Mouse (Mus musculus): Measurements from ENCODE around the gene Dock9.

Dock9 gene

DNA sequence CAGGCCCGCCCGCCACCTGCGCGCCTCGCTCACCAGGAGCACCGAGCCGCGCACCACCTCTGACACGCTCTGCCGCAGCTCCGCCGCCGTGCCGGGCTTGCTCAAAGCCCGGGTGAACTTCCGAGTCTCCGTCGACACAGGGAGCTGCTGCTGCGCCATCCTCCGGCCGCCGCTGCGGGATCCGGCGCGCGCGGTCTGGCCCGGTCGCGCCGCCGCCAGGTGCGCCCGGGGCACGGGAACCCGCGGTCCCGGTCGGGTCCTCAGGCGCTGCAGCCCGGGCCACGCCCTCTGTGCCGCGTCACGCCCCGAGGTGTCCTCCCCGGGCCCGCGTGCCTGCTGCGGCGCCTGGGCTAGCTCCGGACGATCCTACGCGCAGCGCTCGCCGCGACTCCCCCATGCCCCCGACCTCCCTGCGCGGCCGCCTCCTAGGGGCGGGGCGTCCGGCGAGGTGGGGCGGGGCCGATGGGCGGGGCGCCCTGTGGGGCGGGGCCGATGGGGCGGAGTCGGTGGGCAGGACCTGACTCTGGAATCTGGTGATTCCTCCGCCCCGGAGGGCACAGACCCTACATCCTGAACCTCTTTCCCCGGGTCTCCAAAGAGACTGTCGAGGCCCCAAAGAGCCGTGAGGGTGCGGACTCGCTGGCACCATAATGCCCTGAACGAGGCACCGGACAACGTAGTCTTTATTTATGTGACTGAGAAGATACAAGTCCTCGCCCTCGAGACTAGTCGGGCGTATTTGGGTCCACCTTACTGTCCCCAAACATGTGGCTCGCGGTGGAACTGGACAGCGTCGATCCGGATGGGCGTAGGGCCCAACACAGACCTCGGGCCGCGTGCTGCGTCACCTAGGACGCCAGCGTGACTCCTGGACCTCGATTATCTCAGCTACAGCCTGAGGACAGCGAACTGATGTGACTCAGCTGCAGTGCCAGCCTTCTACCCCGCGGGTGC lies at the start of gene Dock9:
TSS of gene Dock9 (minus strand) at position 381 of the 954 bp plus-strand sequence.
- peak; percentile 21 to 51 for DNase-seq (ENCODE audit: low read depth in 1 of 2, low spot score in 2 of 2)

DNA sequence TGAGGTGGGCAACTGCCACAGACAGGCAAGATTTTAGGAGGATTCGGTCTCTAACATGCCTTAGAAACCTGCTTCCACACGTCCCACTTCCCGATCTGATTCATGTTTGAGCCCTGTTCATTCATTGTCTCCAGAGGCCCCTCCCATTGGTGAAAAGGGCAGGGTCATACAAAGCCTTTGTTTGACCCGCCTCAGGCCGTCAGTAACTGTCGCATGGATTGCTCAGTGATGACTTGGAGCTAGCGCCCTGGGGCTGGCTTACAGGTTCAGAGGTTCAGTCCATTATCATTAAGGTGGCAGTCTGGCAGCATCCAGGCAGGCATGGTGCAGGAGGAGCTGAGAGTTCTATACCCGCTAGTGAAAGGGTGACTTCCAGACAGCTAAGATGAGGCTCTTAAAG lies 46.8 kb upstream of the Dock9 start:
- DNase-seq (ENCODE audit: low read depth in 1 of 2, low spot score in 2 of 2): no peak

DNA sequence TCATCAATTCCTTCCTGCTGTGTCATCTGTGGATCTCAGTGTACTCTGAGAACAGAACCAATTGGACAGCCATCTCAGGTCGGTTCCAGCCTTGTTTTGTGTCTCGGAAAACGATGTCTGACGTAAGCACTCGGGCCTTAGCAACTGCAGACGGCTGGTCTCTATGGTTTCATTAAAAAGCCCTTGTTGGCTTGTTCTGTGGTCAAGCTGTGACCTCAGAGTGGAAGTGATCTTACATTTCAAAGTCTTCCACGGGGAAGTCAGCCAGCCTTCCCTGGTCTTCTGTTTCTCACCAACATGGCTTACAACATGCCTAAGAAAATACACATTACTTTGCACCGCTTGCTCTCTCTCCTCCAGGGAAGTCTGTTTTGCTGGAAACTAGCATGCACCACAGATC lies 42.6 kb upstream of the Dock9 start:
- DNase-seq (ENCODE audit: low read depth in 1 of 2, low spot score in 2 of 2): no peak

DNA sequence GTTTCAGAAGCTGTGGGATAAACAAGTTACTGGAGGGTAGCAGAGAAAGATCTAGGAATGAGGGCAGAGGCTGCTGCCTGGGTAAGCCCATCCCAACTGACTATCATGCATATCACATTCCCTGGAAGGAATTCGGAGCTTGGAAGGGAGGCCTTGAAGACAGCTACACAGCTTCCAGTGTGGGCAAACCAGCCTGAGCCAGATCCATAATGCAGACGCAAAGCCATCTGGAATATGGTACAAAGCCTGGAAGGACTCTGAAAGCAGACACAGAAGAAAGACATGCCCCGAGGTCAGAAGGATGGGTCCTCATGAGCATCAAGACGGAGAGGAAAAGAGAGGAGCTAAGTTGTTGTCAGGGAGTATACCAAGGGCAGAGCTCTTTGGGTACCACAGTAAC lies 40.5 kb upstream of the Dock9 start:
- no peak for DNase-seq (ENCODE audit: low read depth in 1 of 2, low spot score in 2 of 2)

- DNase-seq (ENCODE audit: low read depth in 1 of 2, low spot score in 2 of 2): no peak
Measured at GRCm38 (mm10) chr14:121833001-121833520, 35.4 kb upstream of the Dock9 start.

- no peak for DNase-seq (ENCODE audit: low read depth in 1 of 2, low spot score in 2 of 2)
Measured at GRCm38 (mm10) chr14:121829816-121830442, 32.3 kb upstream of the Dock9 start.

GRCm38 (mm10) chr14:121827091-121827490 lies 29.5 kb upstream of the Dock9 start:
- no peak for DNase-seq (ENCODE audit: low read depth in 1 of 2, low spot score in 2 of 2)

GRCm38 (mm10) chr14:121825521-121826445 lies 28.1 kb upstream of the Dock9 start:
- DNase-seq (ENCODE audit: low read depth in 1 of 2, low spot score in 2 of 2): no peak

DNA sequence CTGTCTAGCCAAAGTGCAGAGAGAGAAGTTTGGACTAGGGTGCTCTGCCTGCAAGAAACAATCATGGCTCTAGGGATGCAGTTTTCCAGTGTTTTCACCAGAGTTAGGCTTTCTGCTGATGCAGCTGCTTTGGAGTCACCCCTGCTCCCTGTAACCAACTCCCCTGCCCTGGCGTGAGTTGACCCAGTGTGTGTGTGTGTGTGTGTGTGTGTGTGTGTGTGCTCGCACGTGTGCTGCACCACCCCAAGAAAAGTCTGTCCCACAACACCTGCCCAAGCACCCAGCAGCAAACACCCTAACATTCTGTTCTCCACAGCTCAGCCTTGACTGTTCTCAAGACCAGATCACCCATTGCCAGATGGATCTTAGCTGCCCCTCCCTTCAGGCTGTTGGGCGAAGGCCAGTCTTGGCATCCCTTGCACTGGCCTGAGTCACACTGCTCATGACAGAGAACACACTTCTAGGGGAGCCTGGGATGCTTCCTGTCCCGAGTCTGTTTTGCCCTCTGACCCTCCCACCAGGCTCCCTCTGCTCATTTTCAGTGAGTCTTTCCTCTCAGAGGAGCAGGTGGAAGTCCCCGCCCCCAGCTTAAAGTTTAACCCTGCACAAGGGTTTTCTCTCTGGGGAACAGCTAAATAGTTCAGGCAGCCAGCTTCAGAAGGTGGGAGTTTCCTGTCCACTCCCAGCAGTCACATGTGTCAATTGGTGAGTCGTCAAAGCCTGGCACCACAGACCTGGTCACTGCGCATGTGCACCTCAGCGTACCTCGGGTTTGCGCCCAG lies 26.9 kb upstream of the Dock9 start:
- no peak for DNase-seq (ENCODE audit: low read depth in 1 of 2, low spot score in 2 of 2)

- no peak for DNase-seq (ENCODE audit: low read depth in 1 of 2, low spot score in 2 of 2)
Measured at GRCm38 (mm10) chr14:121822997-121823396, 25.4 kb upstream of the Dock9 start.

- DNase-seq (ENCODE audit: low read depth in 1 of 2, low spot score in 2 of 2): no peak
Measured at GRCm38 (mm10) chr14:121822506-121822905, 24.9 kb upstream of the Dock9 start.

DNA sequence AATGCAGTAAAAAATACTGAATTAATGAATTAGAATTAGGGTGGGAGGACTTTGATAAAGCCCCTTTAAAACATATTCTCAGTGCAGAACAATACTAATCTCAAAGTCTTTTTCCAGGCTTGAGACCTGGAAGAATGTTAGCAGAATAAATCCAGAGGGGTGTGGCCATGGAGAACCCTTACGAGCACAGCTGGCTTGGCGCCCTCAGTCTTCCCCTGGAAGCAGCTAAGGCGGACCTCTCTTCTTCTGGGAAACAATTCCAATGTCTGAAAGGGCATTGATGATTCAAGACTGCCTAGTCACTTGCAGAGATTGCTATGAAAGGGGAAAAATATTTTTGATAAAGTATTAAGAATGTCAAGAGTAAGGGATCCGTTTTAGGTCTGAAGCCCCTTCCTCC lies 9.2 kb upstream of the Dock9 start:
- DNase-seq (ENCODE audit: low read depth in 1 of 2, low spot score in 2 of 2): no peak

DNA sequence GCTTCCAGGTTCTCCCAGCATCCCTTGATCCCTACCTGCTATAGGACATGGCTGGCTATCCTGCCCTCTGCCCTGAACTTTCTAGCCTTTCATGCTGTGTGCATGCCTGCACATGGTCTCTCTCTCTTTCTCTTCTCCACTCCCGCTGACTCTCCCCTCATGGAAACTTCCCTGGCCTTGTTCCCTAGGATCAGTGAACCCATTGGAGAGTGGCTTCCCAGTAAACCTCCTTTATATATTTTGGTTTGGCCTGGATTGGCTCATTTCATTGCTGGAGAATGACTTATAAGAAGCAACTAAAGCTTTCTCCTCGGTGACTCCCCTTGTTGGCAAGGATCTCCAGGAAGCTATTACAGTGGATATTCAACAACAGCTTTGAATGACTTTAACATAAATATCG lies 8.7 kb upstream of the Dock9 start:
- DNase-seq (ENCODE audit: low read depth in 1 of 2, low spot score in 2 of 2): no peak

DNA sequence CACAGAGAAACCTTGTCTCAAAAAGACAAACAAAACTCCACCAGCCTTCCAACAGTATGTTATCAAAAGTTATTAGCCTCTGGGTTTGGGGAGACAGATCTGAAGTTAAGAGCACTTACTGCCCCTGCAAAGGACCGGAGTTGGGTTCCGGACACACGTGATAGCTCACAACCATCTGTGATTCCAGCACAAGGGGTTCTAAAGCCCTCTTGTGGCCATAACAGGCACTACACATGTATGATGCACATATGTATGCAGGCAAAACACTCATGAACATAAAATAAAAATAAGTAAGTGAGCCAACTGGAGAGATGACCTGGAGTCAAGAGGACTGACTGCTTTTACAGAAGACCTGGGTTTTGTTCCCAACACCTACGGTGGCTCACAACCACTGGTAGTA lies 6.8 kb upstream of the Dock9 start:
- no peak for DNase-seq (ENCODE audit: low read depth in 1 of 2, low spot score in 2 of 2)

DNA sequence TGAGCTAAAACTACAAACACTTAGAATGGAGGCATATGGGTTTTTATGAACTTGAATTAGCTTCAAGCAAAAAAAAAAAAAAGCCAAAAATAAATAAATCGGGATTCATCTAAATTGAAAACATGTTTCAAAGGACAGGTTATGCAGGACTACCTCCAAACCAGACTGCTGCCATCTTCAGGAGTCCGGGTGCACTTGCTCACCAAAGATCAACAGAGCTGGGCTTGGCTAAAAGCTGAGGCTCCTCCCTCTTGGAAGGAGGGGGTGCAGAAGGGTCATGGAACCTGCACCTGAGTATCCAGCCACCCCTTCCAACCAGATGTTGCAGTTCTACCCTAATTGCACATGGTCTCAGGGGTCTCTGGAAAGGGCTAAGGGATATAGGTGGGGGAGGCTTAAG lies 3.3 kb upstream of the Dock9 start:
- no peak for DNase-seq (ENCODE audit: low read depth in 1 of 2, low spot score in 2 of 2)

DNA sequence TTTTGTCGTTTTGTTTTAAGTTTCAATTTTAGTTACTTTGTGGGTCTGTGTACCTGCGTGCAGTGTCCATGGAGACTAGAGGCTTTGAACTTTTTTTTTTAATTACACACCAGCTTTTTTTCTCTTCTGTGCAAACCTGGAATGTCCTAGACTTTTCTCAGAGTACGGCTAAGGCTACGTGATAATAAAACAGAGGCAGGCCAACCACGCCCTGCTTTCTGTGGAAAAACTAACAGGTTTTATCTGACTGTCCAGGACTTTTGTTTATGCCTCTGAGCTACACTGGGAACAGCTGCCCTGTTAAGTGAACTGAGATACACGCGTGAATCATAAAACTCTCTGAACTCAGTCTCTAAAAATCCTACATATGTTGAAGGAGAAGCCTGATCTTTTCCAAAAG lies 1.5 kb upstream of the Dock9 start:
- no peak for DNase-seq (ENCODE audit: low read depth in 1 of 2, low spot score in 2 of 2)

DNA sequence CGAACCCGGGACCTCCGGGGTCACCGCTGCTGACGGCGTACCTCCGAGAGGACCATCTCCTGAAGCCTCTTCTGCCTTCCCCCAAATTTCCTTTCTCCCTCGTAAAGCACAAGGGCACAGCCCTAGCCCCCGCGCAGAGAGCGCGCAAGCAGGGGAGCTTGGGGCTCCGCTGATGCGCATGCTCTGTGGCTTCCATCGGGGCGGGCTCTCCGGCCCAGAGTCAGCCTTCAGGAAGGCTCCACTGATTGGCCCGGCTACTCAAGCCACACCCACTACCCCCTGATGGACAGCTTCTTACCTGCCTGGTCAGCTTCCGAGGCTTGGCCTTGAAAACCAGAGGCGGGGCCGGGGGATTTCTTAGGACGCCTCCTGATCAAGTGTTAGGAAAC lies 768 bp upstream of the Dock9 start:
- DNase-seq (ENCODE audit: low read depth in 1 of 2, low spot score in 2 of 2): peak in 1 of 2 experiments; percentile 6

DNA sequence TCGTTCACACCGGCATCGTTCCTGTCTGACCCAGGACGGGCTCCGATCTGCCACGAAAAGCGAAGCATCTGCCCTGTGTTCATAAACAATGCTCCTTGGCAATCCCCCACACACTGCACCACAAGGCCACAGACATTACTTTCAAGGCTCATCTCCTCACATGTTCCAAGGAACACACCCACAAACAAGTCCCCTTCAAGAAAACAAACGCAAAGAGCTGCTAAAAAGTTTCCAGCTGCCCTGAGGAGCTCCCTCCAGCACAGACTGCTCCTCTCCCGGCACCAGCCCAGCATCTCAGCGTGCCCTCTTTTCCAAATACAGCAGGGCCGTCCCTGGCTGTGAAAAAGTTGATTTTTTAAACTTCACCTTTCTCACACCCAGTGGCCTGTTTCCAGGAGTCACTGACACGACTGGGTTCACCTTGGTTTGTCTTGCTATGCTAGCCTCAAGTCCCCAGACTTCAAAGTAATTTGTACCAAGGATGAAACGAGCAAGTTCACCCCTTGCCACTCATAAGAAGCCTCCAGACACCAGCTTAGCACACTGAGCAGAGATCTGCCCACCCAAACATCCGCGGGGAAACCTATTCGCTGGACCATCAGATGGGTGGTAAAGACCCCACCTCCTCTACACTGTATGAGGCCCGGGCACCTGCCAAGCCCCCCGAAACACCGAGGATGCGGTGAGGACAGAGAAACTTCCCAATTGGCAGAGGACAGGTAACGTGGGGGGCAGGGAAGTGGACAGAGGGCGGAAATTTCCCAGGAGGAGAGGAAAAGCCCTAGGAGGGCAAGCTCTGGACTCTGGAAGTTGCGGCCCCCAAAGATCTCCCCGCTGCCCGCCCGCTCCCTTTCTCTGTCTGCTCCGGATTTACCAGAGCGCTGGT lies 823 bp downstream of the Dock9 start:
- DNase-seq (ENCODE audit: low read depth in 1 of 2, low spot score in 2 of 2): no peak

- no peak for DNase-seq (ENCODE audit: low read depth in 1 of 2, low spot score in 2 of 2)
Measured at GRCm38 (mm10) chr14:121795536-121795935, 2.1 kb downstream of the Dock9 start.
